Mouse (Mus musculus) lung, embryonic 15.5 days (tissue): ENCODE measurements around the gene Cyp2b10. TPM values are rescaled to one million over a fixed set of nuclear protein-coding genes. Genes with fewer than 3 reads are reported as not detected.

Experiments
- ATAC-seq: fragments of 200-750 bp; cut with Nextera tagmentation; 2 replicates; pipeline ENCODE4 v1.8.0; 2017; ENCODE audit warnings: moderate number of reproducible peaks, borderline replicate concordance; ENCODE audit not compliant: low FRiP score, low TSS enrichment; ENCODE audit errors: extremely low read depth
- H3K27ac ChIP-seq: fragments of 300-500 bp; sonication (generic); 2 replicates; pipeline ENCODE4 v1.5.1; 2015; ENCODE audit warnings: moderate library complexity, mild to moderate bottlenecking, inconsistent platforms
- H3K27me3 ChIP-seq: fragments of 300-500 bp; sonication (generic); 2 replicates; pipeline ENCODE4 v1.6.1; 2015; ENCODE audit warnings: inconsistent platforms
- H3K36me3 ChIP-seq: fragments of 300-500 bp; sonication (generic); 2 replicates; pipeline ENCODE4 v1.6.1; 2015; ENCODE audit warnings: inconsistent platforms
- H3K4me1 ChIP-seq: fragments of 300-500 bp; sonication (generic); 2 replicates; pipeline ENCODE4 v1.6.1; 2015; ENCODE audit warnings: inconsistent platforms
- H3K4me2 ChIP-seq: fragments of 300-500 bp; sonication (generic); 2 replicates; pipeline ENCODE4 v1.6.1; 2015; ENCODE audit warnings: inconsistent platforms, mild to moderate bottlenecking, moderate library complexity
- H3K4me3 ChIP-seq: fragments of 300-500 bp; sonication (generic); 2 replicates; pipeline ENCODE4 v1.5.1; 2015; ENCODE audit warnings: mild to moderate bottlenecking, inconsistent platforms
- H3K9ac ChIP-seq: fragments of 300-500 bp; sonication (generic); 2 replicates; pipeline ENCODE4 v1.6.1; 2015; ENCODE audit warnings: inconsistent platforms
- H3K9me3 ChIP-seq: fragments of 300-500 bp; sonication (generic); 2 replicates; pipeline ENCODE4 v1.6.1; 2016; ENCODE audit warnings: inconsistent platforms
- WGBS: fragments of 180-500 bp; shearing (Covaris S2); methylation state at CpG from one replicate; pipeline ENCODE4 v1.1.7; 2015; 5-methylcytosine and 5-hydroxymethylcytosine counted together
- polyA plus RNA-seq: library from polyadenylated mRNA; unstranded; fragments of >200 nt; fragmentation: Nextera tagmentation; extraction: Ambion mirVana; gene quantifications from 2 replicates; pipeline ENCODE4 v1.2.1, GENCODE M21; 2015

Gene Cyp2b10
- polyA plus RNA-seq, 1 experiment from 2014 or later: 0.59 TPM

GRCm38 (mm10) chr7:25919467-25919866 is 22.0 kb downstream of the Cyp2b10 start:
- ATAC-seq: no peak
- H3K9ac ChIP-seq: no peak overlapping the region
- H3K4me3 ChIP-seq: no peak overlapping the region
- no peak overlapping the region for H3K27ac ChIP-seq
- H3K9me3 ChIP-seq: no peaks in the 10 kb centered on the region
- no peaks in the 10 kb centered on the region for H3K4me1 ChIP-seq
- no peaks in the 10 kb centered on the region for H3K36me3 ChIP-seq
- H3K4me2 ChIP-seq: no peak overlapping the region
- no peaks in the 10 kb centered on the region for H3K27me3 ChIP-seq
- 59% methylated on average over 1 of the region's 1 CpGs for WGBS

GRCm38 (mm10) chr7:25945274-25945673 is 47.9 kb downstream of the Cyp2b10 start:
- Histone ChIP-seq H3K4me1 (no peaks in the 10 kb centered on the region), H3K4me3 (no peak overlapping the region), H3K27me3 (no peaks in the 10 kb centered on the region), H3K27ac (no peak overlapping the region), H3K36me3 (no peaks in the 10 kb centered on the region), H3K4me2 (no peak overlapping the region), H3K9me3 (no peaks in the 10 kb centered on the region), H3K9ac (no peak overlapping the region)
- 57% methylated on average over 1 of the region's 1 CpGs for WGBS
- ATAC-seq: no peak

Other genes starting within 250 kb of the Cyp2b10 start
- 55.9 and 57.0 TPM in 2 replicates for gene Bckdha, start 238.6 kb upstream of the Cyp2b10 start, polyA plus RNA-seq
- gene Exosc5, start 238.5 kb upstream of the Cyp2b10 start, polyA plus RNA-seq: 75.7 and 78.7 TPM in 2 replicates
- gene Tmem91, start 222.5 kb upstream of the Cyp2b10 start, polyA plus RNA-seq: 2.1 and 2.6 TPM in 2 replicates
- gene B9d2, start 216.8 kb upstream of the Cyp2b10 start, polyA plus RNA-seq: 26.8 and 30.9 TPM in 2 replicates
- 2.9 and 3.5 TPM in 2 replicates for gene Tgfb1, start 210.6 kb upstream of the Cyp2b10 start, polyA plus RNA-seq
- gene Ccdc97, start 178.5 kb upstream of the Cyp2b10 start, polyA plus RNA-seq: 18.2 and 19.2 TPM in 2 replicates
- gene Hnrnpul1, start 142.9 kb upstream of the Cyp2b10 start, polyA plus RNA-seq: 56.9 and 58.5 TPM in 2 replicates
- 53.7 and 56.5 TPM in 2 replicates for gene Axl, start 108.9 kb upstream of the Cyp2b10 start, polyA plus RNA-seq
- 10.7 and 11.4 TPM in 2 replicates for gene Cyp2s1, start 80.7 kb upstream of the Cyp2b10 start, polyA plus RNA-seq
- not detected in 2 replicates for gene Cyp2b13, start 163.9 kb downstream of the Cyp2b10 start, polyA plus RNA-seq